Mouse (Mus musculus) inflammation-experienced regulatory T-cells (primary cell): ENCODE measurements around the gene Fam19a1. TPM values are rescaled to one million over a fixed set of nuclear protein-coding genes. Genes with fewer than 3 reads are reported as not detected.

Source experiments
- polyA plus RNA-seq, 2 experiments: library from polyadenylated mRNA; unstranded; fragments of 100-300 nt; shearing (Covaris generic); gene quantifications; one replicate each; pipeline ENCODE4 v1.2.1; 2017

The Fam19a1 gene
- under 1 TPM; 0.30 to 0.86 TPM for polyA plus RNA-seq

GRCm38 (mm10) chr6:96112854-96113253 is at the start of gene Fam19a1:
Gene Fam19a1 (plus strand): TSS chr6:96113154.

DNA sequence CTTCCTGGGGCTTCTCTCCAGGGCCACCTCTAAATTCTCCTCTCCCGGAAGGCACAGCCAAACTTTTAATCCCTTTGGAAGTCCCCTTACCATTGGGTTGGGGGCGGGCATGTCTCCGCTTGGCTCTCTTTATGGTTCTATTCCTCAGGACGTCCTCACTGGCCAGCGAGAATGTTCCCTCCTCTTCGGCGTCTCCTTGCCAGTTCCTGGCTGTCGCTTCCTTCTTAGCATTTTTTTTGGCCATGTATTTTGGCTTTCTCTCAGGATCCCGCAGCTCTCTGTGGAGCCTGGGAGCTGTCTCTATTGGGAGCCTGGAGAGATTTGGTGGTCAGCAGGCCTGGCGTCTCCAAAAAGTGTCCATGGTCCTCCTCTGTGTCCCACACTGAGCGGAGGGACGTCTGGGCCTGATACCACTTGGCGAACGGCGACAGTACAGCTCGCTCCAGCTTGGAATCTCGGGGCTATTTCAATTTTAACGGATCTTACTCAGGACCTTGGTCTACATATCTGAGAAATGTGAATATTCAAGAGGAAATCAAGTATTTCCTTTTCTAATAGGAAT is 52.9 kb downstream of the Fam19a1 start, which contains the start of gene 1700123L14Rik:
Gene 1700123L14Rik (minus strand): TSS at position 426 of the 562 bp plus-strand sequence.

Other genes starting within 250 kb of the Fam19a1 start
- not detected for gene 1700123L14Rik, start 53.1 kb downstream of the Fam19a1 start, polyA plus RNA-seq